Mouse (Mus musculus) forebrain, embryonic 14.5 days (tissue): ENCODE data around the gene Gm49450. TPM values are rescaled to one million over a fixed set of nuclear protein-coding genes. Genes with fewer than 3 reads are reported as not detected.

ENCODE experiments used
- ATAC-seq: fragments of 200-750 bp; cut with Nextera tagmentation; 2 replicates; pipeline ENCODE4 v1.8.0; 2017; ENCODE audit warnings: mild to moderate bottlenecking, moderate library complexity
- DNase-seq: peaks from one replicate; pipeline ENCODE4 v3.0.0-alpha.2; 2015; ENCODE audit warnings: low spot score
- H3K27ac ChIP-seq: fragments of 300-500 bp; sonication (generic); 2 replicates; pipeline ENCODE4 v1.5.1; 2014; ENCODE audit warnings: low read depth, mild to moderate bottlenecking, control low read depth, low read length, moderate library complexity
- H3K27me3 ChIP-seq: fragments of 300-500 bp; sonication (generic); replicated peaks from 2 replicates; pipeline ENCODE4 v1.6.1; 2014; ENCODE audit warnings: low read length, control low read depth, mixed read lengths; ENCODE audit not compliant: control insufficient read depth, insufficient read depth
- H3K36me3 ChIP-seq: fragments of 300-500 bp; sonication (generic); 2 replicates; pipeline ENCODE4 v1.6.1; 2014; ENCODE audit warnings: low read length, control low read depth; ENCODE audit not compliant: control insufficient read depth, insufficient read depth
- H3K4me1 ChIP-seq: fragments of 300-500 bp; sonication (generic); 2 replicates; pipeline ENCODE4 v1.6.1; 2014; ENCODE audit warnings: antibody characterized with exemption, low read length, control low read depth; ENCODE audit not compliant: control insufficient read depth, insufficient read depth
- H3K4me2 ChIP-seq: fragments of 300-500 bp; sonication (generic); 2 replicates; pipeline ENCODE4 v1.6.1; 2014; ENCODE audit warnings: mild to moderate bottlenecking, control low read depth, low read length
- H3K4me3 ChIP-seq: fragments of 300-500 bp; sonication (generic); 2 replicates; pipeline ENCODE4 v1.5.1; 2014; ENCODE audit warnings: low read depth, low read length, control low read depth
- H3K9ac ChIP-seq: fragments of 300-500 bp; sonication (generic); 2 replicates; pipeline ENCODE4 v1.6.1; 2014; ENCODE audit warnings: mild to moderate bottlenecking, low read length, control low read depth, moderate library complexity
- H3K9me3 ChIP-seq: fragments of 300-500 bp; sonication (generic); replicated peaks from 2 replicates; pipeline ENCODE4 v1.6.1; 2016; ENCODE audit warnings: low read length, control low read depth, mixed read lengths; ENCODE audit not compliant: control insufficient read depth
- WGBS: fragments of 180-500 bp; shearing (Covaris S2); extraction: QIAGEN DNeasy Blood & Tissue Kit; methylation state at CpG from one replicate; pipeline ENCODE4 v1.1.7; 2014; 5-methylcytosine and 5-hydroxymethylcytosine counted together
- polyA plus RNA-seq: library from polyadenylated mRNA; unstranded; fragments of >200 nt; fragmentation: Nextera tagmentation; extraction: Ambion mirVana; gene quantifications from 2 replicates; pipeline ENCODE4 v1.2.1, GENCODE M21; 2014

Gene Gm49450
- polyA plus RNA-seq, 1 experiment from 2014 or later, result not detected

DNA sequence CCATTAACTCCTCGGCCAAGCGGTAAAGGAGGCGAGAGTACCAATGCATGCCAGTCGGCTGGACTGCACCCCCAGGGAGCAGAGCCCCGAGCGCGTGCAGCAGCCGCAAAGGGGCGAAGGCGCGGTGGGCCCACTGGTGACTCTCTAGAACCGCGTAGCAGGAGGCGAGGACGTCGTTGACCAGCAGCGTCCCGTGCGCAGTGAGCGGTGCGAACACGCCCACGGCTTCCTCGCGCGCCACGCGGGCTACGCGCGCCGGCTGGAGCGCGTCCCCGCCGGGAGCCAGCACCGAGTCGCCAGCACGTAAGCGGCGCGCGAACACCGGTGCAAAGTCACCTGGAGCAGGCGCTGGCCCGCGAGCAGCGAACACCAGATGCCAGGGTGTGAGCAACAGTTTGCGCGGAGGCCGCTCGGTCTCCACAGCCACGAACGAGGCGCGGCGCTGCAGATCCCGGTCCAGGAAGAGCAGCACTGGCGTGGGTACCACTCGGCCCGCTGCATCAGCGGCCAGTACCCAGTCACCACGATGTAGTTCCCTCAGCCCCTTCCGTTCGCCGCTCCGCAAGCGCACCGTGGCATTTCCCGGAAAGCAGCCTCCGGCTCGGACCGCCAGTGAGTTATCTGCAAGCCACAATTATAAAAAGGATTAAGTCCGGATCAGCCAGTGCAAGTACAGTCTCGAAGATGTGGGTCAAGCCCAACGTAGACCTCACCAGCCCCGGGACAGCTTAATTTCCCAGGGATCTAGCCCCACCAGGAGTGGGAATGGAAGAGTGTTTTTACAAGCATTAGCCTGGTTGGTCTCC, 59.2 kb downstream of the Gm49450 start, which contains the start of gene Rhebl1:
Gene Rhebl1, minus strand, starts transcription at position 601 of the 806 bp plus-strand sequence.
- WGBS, result under 1% methylated on average over 77 of the region's 77 CpGs
- H3K4me2 ChIP-seq, result peak within 1 kb of the TSS; percentile 88
- DNase-seq, result no peak
- H3K4me1 ChIP-seq, result peaks cover 15% of the 10 kb centered on the region; the same call in 1 of the 2 replicates
- H3K4me3 ChIP-seq, result peak within 1 kb of the TSS; percentile 42
- peak within 1 kb of the TSS; percentile 55 for H3K9ac ChIP-seq
- H3K27ac ChIP-seq, result no peak within 1 kb of the TSS
- H3K27me3 ChIP-seq, result peaks cover 74% of the 10 kb centered on the region
- H3K9me3 ChIP-seq, result no peaks in the 10 kb centered on the region
- ATAC-seq, result no peak
- H3K36me3 ChIP-seq, result no peaks in the 10 kb centered on the region

DNA sequence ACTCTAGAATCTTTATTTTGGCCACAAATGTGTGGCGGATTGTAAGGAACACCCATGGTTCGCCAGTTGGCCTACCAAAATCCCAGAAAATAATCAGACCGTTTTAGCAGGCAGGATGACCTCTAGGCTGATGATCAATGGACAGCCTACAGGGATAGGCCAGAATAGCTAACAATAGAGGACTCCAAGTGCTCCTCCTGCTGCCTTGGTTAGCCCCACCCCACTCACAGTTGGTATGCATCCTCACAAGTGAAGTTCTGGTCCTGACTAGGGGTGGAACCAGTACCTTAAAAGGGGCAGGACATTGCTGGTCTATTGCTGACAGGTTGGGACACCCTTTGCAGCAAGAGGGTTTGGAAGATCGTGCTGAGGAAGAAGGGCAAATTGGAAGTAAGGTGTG, 60.3 kb downstream of the Gm49450 start:
- Histone ChIP-seq H3K9ac (no peak overlapping the region), H3K4me3 (no peak overlapping the region), H3K27ac (no peak overlapping the region), H3K9me3 (no peaks in the 10 kb centered on the region), H3K4me1 (peaks cover 15% of the 10 kb centered on the region; the same call in 1 of the 2 replicates), H3K27me3 (peaks cover 62% of the 10 kb centered on the region), H3K36me3 (no peaks in the 10 kb centered on the region), H3K4me2 (no peak overlapping the region)
- ATAC-seq (no peak), DNase-seq (no peak)
- WGBS, result 39% methylated on average over 4 of the region's 4 CpGs

DNA sequence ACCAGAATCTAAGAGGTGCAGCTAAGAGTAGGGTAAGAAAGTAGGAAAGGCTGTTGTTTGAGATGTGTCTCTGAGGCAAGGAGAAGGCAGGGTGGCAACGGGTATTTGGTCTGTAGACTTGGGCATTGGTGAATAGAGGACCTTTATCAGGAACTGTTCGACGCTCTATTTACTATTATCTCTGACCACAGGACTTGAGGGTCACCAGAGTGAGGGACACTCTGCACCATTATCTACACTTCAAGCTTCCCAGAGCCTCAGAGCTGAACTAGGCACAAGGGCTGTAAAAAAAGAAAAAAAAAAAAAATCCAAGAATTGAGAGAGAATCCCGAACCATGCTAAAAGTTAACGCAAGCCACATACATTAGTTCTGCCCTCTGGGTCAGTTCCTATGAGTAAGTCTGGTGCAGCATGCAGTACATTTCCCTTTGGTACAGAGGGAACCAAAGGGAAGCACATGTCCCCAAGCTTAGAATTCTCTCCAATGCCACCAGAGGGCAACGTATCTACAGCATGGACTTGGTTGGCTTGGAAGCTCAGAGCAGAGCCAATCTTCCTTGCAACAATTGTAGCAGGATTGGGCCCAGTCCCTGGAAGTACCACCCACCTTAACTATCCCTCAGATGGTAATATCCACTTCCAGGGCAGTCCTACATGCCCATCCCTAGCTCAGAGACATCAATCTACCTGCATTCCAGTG, 61.3 kb downstream of the Gm49450 start:
- Histone ChIP-seq H3K4me1 (peaks cover 15% of the 10 kb centered on the region; the same call in 1 of the 2 replicates), H3K9ac (no peak overlapping the region), H3K27me3 (peaks cover 53% of the 10 kb centered on the region), H3K27ac (no peak overlapping the region), H3K4me2 (no peak overlapping the region), H3K9me3 (no peaks in the 10 kb centered on the region), H3K36me3 (no peaks in the 10 kb centered on the region), H3K4me3 (no peak overlapping the region)
- WGBS, result 53% methylated on average over 6 of the region's 6 CpGs
- peak; percentile 68 for ATAC-seq
- peak; percentile 90 for DNase-seq

DNA sequence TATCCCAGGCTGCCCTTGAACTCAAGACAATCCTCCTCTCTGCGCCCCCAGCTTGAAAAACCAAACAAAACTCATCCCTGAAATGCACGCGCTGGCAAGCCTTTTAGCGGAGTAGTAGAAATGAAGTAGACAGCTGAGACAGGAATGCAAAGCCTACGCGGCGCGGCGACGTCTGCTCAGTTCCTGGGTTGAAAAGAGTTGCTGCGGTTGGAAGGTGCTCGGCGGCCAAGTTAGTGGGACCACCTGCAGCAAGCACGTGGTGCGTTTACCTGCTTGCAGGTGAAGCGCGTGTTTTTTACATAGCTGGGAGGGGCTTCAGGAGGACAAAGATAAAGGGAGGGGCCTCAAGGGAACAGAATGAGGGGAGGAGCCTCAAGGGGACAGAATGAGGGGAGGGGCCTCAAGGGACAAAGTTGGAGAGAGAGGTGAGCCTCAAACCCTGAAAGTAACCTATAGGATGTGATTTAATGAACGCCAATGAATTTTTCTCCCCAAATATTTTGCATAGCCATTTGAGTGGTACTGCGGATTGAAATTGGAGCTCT, 62.1 kb downstream of the Gm49450 start:
- H3K27ac ChIP-seq, result no peak overlapping the region
- H3K27me3 ChIP-seq, result peaks cover 45% of the 10 kb centered on the region
- WGBS, result 11% methylated on average over 19 of the region's 19 CpGs
- H3K4me1 ChIP-seq, result peaks cover 15% of the 10 kb centered on the region; the same call in 1 of the 2 replicates
- no peaks in the 10 kb centered on the region for H3K9me3 ChIP-seq
- H3K4me3 ChIP-seq, result no peak overlapping the region
- H3K4me2 ChIP-seq, result no peak overlapping the region
- DNase-seq, result no peak
- H3K36me3 ChIP-seq, result no peaks in the 10 kb centered on the region
- no peak for ATAC-seq
- H3K9ac ChIP-seq, result no peak overlapping the region

DNA sequence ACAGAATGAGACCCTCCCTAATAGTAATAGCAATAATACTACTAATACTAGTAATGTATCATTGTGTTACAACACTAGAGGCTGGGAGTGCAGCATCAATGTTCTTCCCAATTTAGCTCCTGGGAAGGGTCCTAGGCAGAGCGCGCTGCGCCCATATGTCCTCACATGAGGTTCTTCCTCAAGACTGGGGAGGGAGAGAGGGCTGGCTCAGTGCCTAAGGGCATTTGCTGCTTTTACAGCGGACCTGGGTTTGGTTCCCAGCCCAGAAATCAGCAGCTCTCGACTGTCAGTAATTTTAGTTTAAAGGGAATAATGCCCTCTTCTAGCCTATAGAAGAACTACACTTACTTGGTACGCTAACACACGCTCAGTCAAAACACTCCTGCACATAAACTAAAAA, 65.8 kb downstream of the Gm49450 start:
- Histone ChIP-seq H3K9me3 (no peaks in the 10 kb centered on the region), H3K27me3 (peaks cover 8% of the 10 kb centered on the region), H3K36me3 (no peaks in the 10 kb centered on the region), H3K9ac (no peak overlapping the region), H3K4me1 (no peaks in the 10 kb centered on the region), H3K4me3 (no peak overlapping the region), H3K4me2 (no peak overlapping the region), H3K27ac (no peak overlapping the region)
- DNase-seq (no peak), ATAC-seq (no peak)
- WGBS, result 75% methylated on average over 7 of the region's 7 CpGs

GRCm38 (mm10) chr15:98886667-98887387, 66.5 kb downstream of the Gm49450 start:
- Histone ChIP-seq H3K4me3 (no peak overlapping the region), H3K27ac (no peak overlapping the region), H3K9ac (no peak overlapping the region), H3K27me3 (peaks cover 6% of the 10 kb centered on the region; the same call in 1 of the 2 replicates), H3K4me2 (no peak overlapping the region), H3K4me1 (peaks cover under 1% of the 10 kb centered on the region; the same call in 1 of the 2 replicates), H3K36me3 (no peaks in the 10 kb centered on the region), H3K9me3 (no peaks in the 10 kb centered on the region)
- ATAC-seq (no peak), DNase-seq (no peak)
- 74% methylated on average over 8 of the region's 8 CpGs for WGBS

DNA sequence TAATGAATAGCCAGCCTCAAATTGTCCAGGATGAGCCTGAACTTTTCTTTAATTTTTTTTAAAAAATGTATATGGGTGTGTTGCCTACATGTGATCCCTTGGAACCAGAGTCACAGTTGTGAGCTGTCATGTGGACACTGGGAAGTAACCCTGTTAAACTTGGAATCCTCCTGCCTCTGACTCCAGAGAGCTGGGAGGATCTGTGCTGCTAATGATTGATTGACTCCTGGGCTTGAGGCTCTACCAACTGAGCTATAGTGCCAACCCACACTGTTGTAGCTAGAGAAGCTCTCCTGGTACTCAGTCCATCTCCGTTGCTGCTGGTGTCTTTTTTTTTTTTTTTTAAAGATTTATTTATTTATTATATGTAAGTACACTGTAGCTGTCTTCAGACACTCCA, 69.2 kb downstream of the Gm49450 start:
- no peak overlapping the region for H3K4me2 ChIP-seq
- peaks cover 10% of the 10 kb centered on the region for H3K4me1 ChIP-seq
- H3K27ac ChIP-seq, result no peak overlapping the region
- WGBS, result 68% methylated on average over 1 of the region's 1 CpGs
- ATAC-seq (no peak), DNase-seq (no peak)
- no peaks in the 10 kb centered on the region for H3K36me3 ChIP-seq
- H3K9me3 ChIP-seq, result no peaks in the 10 kb centered on the region
- no peak overlapping the region for H3K4me3 ChIP-seq
- H3K27me3 ChIP-seq, result no peaks in the 10 kb centered on the region
- no peak overlapping the region for H3K9ac ChIP-seq

DNA sequence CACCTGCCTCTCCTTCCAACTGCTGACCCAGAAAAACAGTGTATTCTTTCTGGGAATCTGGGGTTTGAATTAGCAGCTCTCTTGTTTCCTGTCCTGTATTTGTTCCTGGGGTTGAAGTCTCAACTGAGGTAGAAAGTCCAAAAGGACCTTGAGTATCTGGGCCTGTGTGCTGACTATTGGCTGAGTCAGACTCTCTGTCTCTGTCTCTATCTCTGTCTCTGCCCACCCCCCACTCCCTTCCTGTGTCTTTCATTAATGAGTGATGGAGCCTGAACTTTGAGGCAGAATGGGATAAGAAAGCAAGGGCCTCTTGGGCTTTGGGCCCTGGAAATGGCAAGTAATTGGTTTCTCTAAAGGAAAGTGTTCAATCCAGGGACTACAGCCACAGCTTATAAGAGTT, 69.7 kb downstream of the Gm49450 start:
- H3K27me3 ChIP-seq, result no peaks in the 10 kb centered on the region
- DNase-seq, result no peak

More for the DNA sequence above, 69.7 kb downstream of the Gm49450 start:
- no peak for ATAC-seq
- Histone ChIP-seq H3K9ac (no peak overlapping the region), H3K4me3 (no peak overlapping the region), H3K9me3 (no peaks in the 10 kb centered on the region), H3K36me3 (no peaks in the 10 kb centered on the region), H3K27ac (no peak overlapping the region), H3K4me2 (no peak overlapping the region), H3K4me1 (peaks cover 10% of the 10 kb centered on the region)
